Mouse (Mus musculus): ENCODE measurements around the gene Clba1.

GRCm38 (mm10) chr12:112810092-112810885 lies 1.6 kb downstream of the Clba1 start:
- no peak for TF ChIP-seq CTCF (IDR thresholded peaks at IDR 0.05; ENCODE audit: extremely low read depth, insufficient read depth, low read length)
- no peak for TF ChIP-seq POLR2A (IDR thresholded peaks at IDR 0.05; ENCODE audit: extremely low read depth, insufficient read depth, low read length)

Data from cortical plate, adult 2 months (tissue).